Mouse (Mus musculus) MEL (cell line): ENCODE data around the gene Tmem219. TPM values are rescaled to one million over a fixed set of nuclear protein-coding genes. Genes with fewer than 3 reads are reported as not detected.
A peak's percentile ranks its signal among the peaks of the same experiment; 100 is the strongest.

ENCODE experiments used
- DNase-seq: peaks from one replicate; pipeline ENCODE4 v3.0.0; 2011; ENCODE audit warnings: low read depth, low spot score
- H3K27ac ChIP-seq: 2 replicates; pipeline ENCODE4 v1.5.1; 2012; ENCODE audit warnings: low read depth, mild to moderate bottlenecking, control low read depth, low read length, moderate library complexity; ENCODE audit not compliant: control insufficient read depth
- H3K27me3 ChIP-seq, 2 experiments: fragments of 150-350 bp in 1 of 2; sonication (generic) in 1 of 2; 2 replicates each; pipeline ENCODE4 v1.6.1; 2012; ENCODE audit warnings: low read length in 2 of 2, mild to moderate bottlenecking in 2 of 2, improper control_type of control experiment in 1 of 2, moderate library complexity in 1 of 2; ENCODE audit not compliant: insufficient read depth in 2 of 2, control insufficient read depth in 1 of 2
- H3K36me3 ChIP-seq, 2 experiments: 2 replicates each; pipeline ENCODE4 v1.6.1; 2012 to 2014; ENCODE audit warnings: low read length in 2 of 2, improper control_type of control experiment in 1 of 2, inconsistent platforms in 1 of 2, mild to moderate bottlenecking in 1 of 2; ENCODE audit not compliant: insufficient read depth in 2 of 2, control insufficient read depth in 1 of 2
- H3K4me1 ChIP-seq, 2 experiments: fragments of 150-350 bp in 1 of 2; sonication (generic) in 1 of 2; 2 replicates each; pipeline ENCODE4 v1.6.1; 2012; ENCODE audit warnings: low read length in 2 of 2, improper control_type of control experiment in 1 of 2, mild to moderate bottlenecking in 1 of 2; ENCODE audit not compliant: insufficient read depth in 2 of 2, control insufficient read depth in 1 of 2
- H3K4me3 ChIP-seq, 2 experiments: fragments of 150-350 bp in 1 of 2; sonication (generic) in 1 of 2; 2 replicates each; pipeline ENCODE4 v1.5.1; 2012; ENCODE audit warnings: low read depth in 2 of 2, low read length in 2 of 2, mild to moderate bottlenecking in 2 of 2, moderate library complexity in 2 of 2, control low read depth in 1 of 2, improper control_type of control experiment in 1 of 2; ENCODE audit not compliant: control insufficient read depth in 1 of 2, insufficient read depth in 1 of 2
- H3K79me2 ChIP-seq: 2 replicates; pipeline ENCODE4 v1.6.1; 2012; ENCODE audit warnings: mild to moderate bottlenecking, low read length, moderate library complexity; ENCODE audit not compliant: control insufficient read depth, poor library complexity, insufficient read depth
- H3K9ac ChIP-seq: 2 replicates; pipeline ENCODE4 v1.6.1; 2012; ENCODE audit warnings: low read depth, mild to moderate bottlenecking, control low read depth, low read length, moderate library complexity; ENCODE audit not compliant: control insufficient read depth, poor library complexity, severe bottlenecking
- H3K9me3 ChIP-seq: fragments of 150-350 bp; sonication (generic); replicated peaks from 2 replicates; pipeline ENCODE4 v1.6.1; 2012; ENCODE audit warnings: mild to moderate bottlenecking, low read length, improper control_type of control experiment, moderate library complexity; ENCODE audit not compliant: insufficient read depth
- BHLHE40 ChIP-seq: IDR thresholded peaks from 2 replicates; pipeline ENCODE4 v1.6.1; 2012; ENCODE audit warnings: low read depth, mild to moderate bottlenecking, inconsistent platforms, low read length, improper control_type of control experiment, borderline replicate concordance
- CHD2 ChIP-seq: IDR thresholded peaks from 2 replicates; pipeline ENCODE4 v1.6.1; 2011; ENCODE audit warnings: low read length, improper control_type of control experiment
- E2F4 ChIP-seq: IDR thresholded peaks from 2 replicates; pipeline ENCODE4 v1.6.1; 2011; ENCODE audit warnings: low read depth, low read length, improper control_type of control experiment, borderline replicate concordance
- EP300 ChIP-seq, 2 experiments: IDR thresholded peaks; 2 replicates each; pipeline ENCODE4 v1.6.1; 2011; ENCODE audit warnings: improper control_type of control experiment in 2 of 2, low read length in 2 of 2, low read depth in 1 of 2, mild to moderate bottlenecking in 1 of 2
- JUND ChIP-seq: IDR thresholded peaks from 2 replicates; pipeline ENCODE4 v1.6.1; 2011; ENCODE audit warnings: low read depth, mild to moderate bottlenecking, improper control_type of control experiment, low read length
- KAT2A ChIP-seq: conservative IDR thresholded peaks from 2 replicates; pipeline ENCODE4 v1.6.1; 2012; ENCODE audit warnings: low read depth, low read length, improper control_type of control experiment, inconsistent platforms
- MAX ChIP-seq: IDR thresholded peaks from 2 replicates; pipeline ENCODE4 v1.6.1; 2011; ENCODE audit warnings: low read length, improper control_type of control experiment
- MAZ ChIP-seq: IDR thresholded peaks from 2 replicates; pipeline ENCODE4 v1.6.1; 2012; ENCODE audit warnings: low read depth, mild to moderate bottlenecking, inconsistent platforms, low read length, improper control_type of control experiment
- MXI1 ChIP-seq: IDR thresholded peaks from 2 replicates; pipeline ENCODE4 v1.6.1; 2011; ENCODE audit warnings: mild to moderate bottlenecking, low read depth, low read length, improper control_type of control experiment
- MYC ChIP-seq: IDR thresholded peaks from 2 replicates; pipeline ENCODE4 v1.6.1; 2011; ENCODE audit warnings: low read depth, mild to moderate bottlenecking, low read length, improper control_type of control experiment, moderate library complexity
- NELFE ChIP-seq: IDR thresholded peaks from 2 replicates; pipeline ENCODE4 v1.6.1; 2011; ENCODE audit warnings: low read depth, low read length, improper control_type of control experiment
- NRF1 ChIP-seq: IDR thresholded peaks from 2 replicates; pipeline ENCODE4 v1.6.1; 2014; ENCODE audit warnings: low read depth, mild to moderate bottlenecking, inconsistent platforms, low read length, improper control_type of control experiment, moderate library complexity; ENCODE audit not compliant: poor library complexity, insufficient read depth, severe bottlenecking
- POLR2A ChIP-seq, 2 experiments: IDR thresholded peaks; 2 replicates each; pipeline ENCODE4 v1.6.1; 2011 to 2012; ENCODE audit warnings: low read length in 2 of 2, mild to moderate bottlenecking in 2 of 2, control low read depth in 1 of 2, improper control_type of control experiment in 1 of 2, low read depth in 1 of 2, moderate library complexity in 1 of 2; ENCODE audit not compliant: control insufficient read depth in 1 of 2, insufficient read depth in 1 of 2, poor library complexity in 1 of 2
- POLR2AphosphoS2 ChIP-seq: IDR thresholded peaks from 2 replicates; pipeline ENCODE4 v1.6.1; 2011; ENCODE audit warnings: low read length, improper control_type of control experiment
- POLR2AphosphoS5 ChIP-seq: IDR thresholded peaks from 2 replicates; pipeline ENCODE4 v1.6.1; 2012; ENCODE audit warnings: low read depth, borderline replicate concordance, mild to moderate bottlenecking, inconsistent platforms, low read length, moderate library complexity, mixed read lengths
- RCOR1 ChIP-seq: IDR thresholded peaks from 2 replicates; pipeline ENCODE4 v1.6.1; 2012; ENCODE audit warnings: low read depth, mild to moderate bottlenecking, inconsistent platforms, low read length, improper control_type of control experiment
- SIN3A ChIP-seq: IDR thresholded peaks from 2 replicates; pipeline ENCODE4 v1.6.1; 2012; ENCODE audit warnings: low read length, improper control_type of control experiment, inconsistent platforms
- TBP ChIP-seq: IDR thresholded peaks from 2 replicates; pipeline ENCODE4 v1.8.0; 2011; ENCODE audit warnings: low read depth, low read length, improper control_type of control experiment
- USF1 ChIP-seq: IDR thresholded peaks from 2 replicates; pipeline ENCODE4 v1.6.1; 2014; ENCODE audit warnings: low read depth, mild to moderate bottlenecking, inconsistent platforms, low read length, improper control_type of control experiment, moderate library complexity
- USF2 ChIP-seq, 2 experiments: IDR thresholded peaks; 2 replicates each; pipeline ENCODE4 v1.6.1; 2011 to 2012; ENCODE audit warnings: improper control_type of control experiment in 2 of 2, low read length in 2 of 2, borderline replicate concordance in 1 of 2, inconsistent platforms in 1 of 2, low read depth in 1 of 2, mild to moderate bottlenecking in 1 of 2; ENCODE audit not compliant: insufficient read depth in 1 of 2
- ZMIZ1 ChIP-seq: IDR thresholded peaks from 2 replicates; pipeline ENCODE4 v1.6.1; 2012; ENCODE audit warnings: low read depth, mild to moderate bottlenecking, inconsistent platforms, low read length, improper control_type of control experiment, moderate library complexity
- ZNF384 ChIP-seq: IDR thresholded peaks from 2 replicates; pipeline ENCODE4 v1.6.1; 2012; ENCODE audit warnings: low read depth, mild to moderate bottlenecking, inconsistent platforms, low read length, improper control_type of control experiment
- polyA plus RNA-seq, 2 experiments: library from polyadenylated mRNA; stranded (reverse) in 1 of 2; unstranded in 1 of 2; fragments of >175 nt in 1 of 2; fragments of >200 nt in 1 of 2; gene quantifications; 2 replicates each; pipeline versions ENCODE4 v1.2.1 to v1.2.4; 2012; ENCODE audit warnings: low replicate concordance in 2 of 2, low read depth in 1 of 2; ENCODE audit not compliant: insufficient read length in 2 of 2, insufficient read depth in 1 of 2, missing spikeins in 1 of 2
- total RNA-seq: library from RNA; depleted of rRNA; stranded (reverse); fragments of 300-350 nt; gene quantifications from 2 replicates; pipeline ENCODE4 v1.2.3, GENCODE M21; 2012

Tmem219 gene
- total and polyA plus RNA-seq, 3 experiments: 18.0 to 34.5 TPM; not detected in 1

GRCm38 (mm10) chr7:126862147-126862784 lies 60.5 kb downstream of the Tmem219 start, which contains the start of gene Ino80e:
Ino80e (minus strand) TSS chr7:126862377.
- Histone ChIP-seq H3K9me3 (no peaks in the 10 kb centered on the region), H3K4me3 (peak within 1 kb of the TSS; percentile 53 to 83), H3K9ac (peak within 1 kb of the TSS; percentile 89), H3K4me1 (peaks cover 2 to 19% of the 10 kb centered on the region in 2 experiments; a peak in 3 of 4 replicates), H3K27me3 (no peaks in the 10 kb centered on the region), H3K79me2 (peaks cover 26% of the 10 kb centered on the region), H3K36me3 (peaks cover 1 to 22% of the 10 kb centered on the region in 2 experiments), H3K27ac (peak within 1 kb of the TSS; percentile 92)
- TF ChIP-seq MYC: peak; percentile 91
- TF ChIP-seq MAZ: no peak
- peak; percentile 67 for TF ChIP-seq ZNF384
- no peak for TF ChIP-seq EP300 (IDR thresholded peaks at IDR 0.05; ENCODE audit: low read depth in 1 of 2, low read length in 2 of 2)
- TF ChIP-seq MXI1: peak; percentile 87
- peak; percentile 77; the same call in 1 of the 2 replicates for TF ChIP-seq E2F4
- TF ChIP-seq POLR2AphosphoS5: no peak
- peak; percentile 55 to 69; a peak in 3 of 4 replicates for TF ChIP-seq POLR2A (IDR thresholded peaks at IDR 0.05; ENCODE audit: control insufficient read depth in 1 of 2, insufficient read depth in 1 of 2, low read depth in 1 of 2, low read length in 2 of 2, poor library complexity in 1 of 2)
- no peak for TF ChIP-seq USF2 (IDR thresholded peaks at IDR 0.05; ENCODE audit: borderline replicate concordance in 1 of 2, insufficient read depth in 1 of 2, low read depth in 1 of 2, low read length in 2 of 2)
- TF ChIP-seq CHD2: no peak
- no peak for TF ChIP-seq JUND
- TF ChIP-seq USF1: peak; percentile 44; the same call in 1 of the 2 replicates
- TF ChIP-seq TBP: peak; percentile 68; the same call in 1 of the 2 replicates
- no peak for TF ChIP-seq BHLHE40
- peak; percentile 89 for TF ChIP-seq MAX
- TF ChIP-seq RCOR1: no peak
- no peak for TF ChIP-seq KAT2A
- peak; percentile 31; the same call in 1 of the 2 replicates for TF ChIP-seq SIN3A
- TF ChIP-seq NELFE: peak; percentile 39
- 0 out of 2 replicates have a peak, but pooled peaks have one; percentile 20 for TF ChIP-seq ZMIZ1
- TF ChIP-seq NRF1: peak; percentile 87
- peak; percentile 60; the same call in 1 of the 2 replicates for TF ChIP-seq POLR2AphosphoS2
- DNase-seq: peak; percentile 95
